Mouse (Mus musculus) gastrocnemius, adult 18-20 months (tissue): ENCODE data around the gene Lrrc63. TPM values are rescaled to one million over a fixed set of nuclear protein-coding genes. Genes with fewer than 3 reads are reported as not detected.

Experiments used
- DNase-seq: peaks from one replicate; pipeline ENCODE4 v3.0.0; 2021; ENCODE audit warnings: low spot score
- total RNA-seq, 2 experiments: library from RNA; stranded (reverse); gene quantifications; 2 replicates each; pipeline ENCODE4 v1.2.3; 2021

The Lrrc63 gene
- total RNA-seq, 2 experiments from 2014 or later: not detected

DNA sequence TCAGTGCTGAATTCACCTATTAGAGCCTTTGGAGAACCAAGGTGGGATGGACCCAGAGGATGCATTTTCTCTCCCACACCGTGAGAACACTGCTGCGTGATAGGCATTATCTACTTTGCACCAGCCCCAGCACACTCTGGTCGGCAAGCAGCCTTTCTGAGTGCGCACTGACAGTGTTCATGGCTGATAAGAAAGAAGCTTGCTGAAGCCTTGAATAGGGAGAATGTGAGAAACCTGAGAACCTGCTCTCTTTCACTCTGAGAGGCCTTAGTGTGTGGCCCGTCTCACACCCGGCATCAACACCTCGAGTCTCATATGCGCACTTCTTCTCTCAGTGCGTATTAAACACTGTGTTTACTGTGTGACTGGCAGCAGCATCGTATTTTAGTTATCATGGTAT, 7.8 kb upstream of the Lrrc63 start:
- DNase-seq: no peak

DNA sequence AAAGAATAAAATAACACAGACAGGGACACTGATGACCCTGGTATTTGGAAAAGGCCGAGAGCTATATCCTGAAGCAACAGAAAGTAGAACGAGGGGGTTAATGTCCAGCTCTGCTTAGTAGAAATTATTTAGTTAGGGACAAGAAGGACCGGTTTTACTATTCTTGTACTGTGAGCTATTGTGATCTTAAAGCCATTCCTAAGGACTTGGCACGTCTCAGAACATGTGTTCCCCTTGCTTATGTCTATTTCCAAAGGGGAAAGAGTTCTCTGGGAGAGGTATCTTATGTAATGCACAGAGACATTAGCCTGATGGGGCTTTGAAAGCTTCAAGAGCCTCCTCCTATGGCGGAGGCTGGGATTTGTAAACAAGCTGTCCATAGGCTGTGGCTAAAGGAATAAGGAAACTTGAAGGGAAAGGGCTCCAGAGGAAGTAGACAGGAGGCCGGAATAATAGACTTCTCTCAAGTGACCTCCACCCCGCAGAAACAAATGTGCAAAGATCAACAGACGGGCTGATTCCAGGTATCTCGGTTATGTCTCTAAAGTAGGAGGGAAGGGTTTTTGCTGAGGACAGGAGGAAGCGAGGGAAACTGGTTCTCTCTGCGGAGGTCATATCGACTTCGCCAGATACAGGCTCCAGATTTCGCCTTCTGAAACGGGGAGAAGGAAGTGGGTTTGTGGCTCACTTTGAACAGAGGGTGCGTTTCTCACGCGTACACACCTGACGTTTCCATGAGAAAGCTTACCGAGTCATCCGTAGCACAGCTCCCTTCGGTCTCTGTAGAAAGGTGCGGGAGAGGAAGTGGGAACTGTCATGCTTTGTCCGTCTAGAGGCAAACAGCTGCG, 5.7 kb upstream of the Lrrc63 start:
- no peak for DNase-seq

DNA sequence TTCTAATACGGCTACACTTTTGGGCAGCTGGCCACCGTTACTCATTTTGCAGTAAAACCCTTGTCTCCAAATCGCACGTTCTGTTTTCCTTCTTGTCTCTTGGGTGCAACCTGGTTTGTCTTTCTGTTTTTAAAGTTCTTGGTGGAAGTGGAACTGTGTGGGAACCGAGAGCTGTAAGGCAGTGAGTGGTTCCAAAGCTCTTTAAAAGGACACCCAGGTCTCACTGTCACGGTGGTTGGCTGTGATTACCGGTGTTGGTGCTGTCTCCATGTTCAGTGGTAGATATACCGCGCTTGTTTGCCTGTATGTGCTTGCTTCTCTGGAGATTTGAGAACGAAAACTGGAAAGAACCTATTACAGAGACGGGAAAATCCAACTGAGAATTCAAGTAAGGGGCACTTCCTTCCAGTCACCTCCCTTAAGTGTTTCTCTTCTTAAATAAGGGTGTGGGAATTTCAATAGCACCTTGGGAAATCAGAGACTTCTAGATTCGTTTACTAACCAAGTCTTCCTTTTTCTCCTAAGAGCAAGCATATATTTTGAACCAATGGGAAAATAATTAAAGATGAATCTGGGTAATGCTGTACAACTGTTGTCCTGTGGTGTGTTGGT, 749 bp upstream of the Lrrc63 start:
- no peak for DNase-seq

DNA sequence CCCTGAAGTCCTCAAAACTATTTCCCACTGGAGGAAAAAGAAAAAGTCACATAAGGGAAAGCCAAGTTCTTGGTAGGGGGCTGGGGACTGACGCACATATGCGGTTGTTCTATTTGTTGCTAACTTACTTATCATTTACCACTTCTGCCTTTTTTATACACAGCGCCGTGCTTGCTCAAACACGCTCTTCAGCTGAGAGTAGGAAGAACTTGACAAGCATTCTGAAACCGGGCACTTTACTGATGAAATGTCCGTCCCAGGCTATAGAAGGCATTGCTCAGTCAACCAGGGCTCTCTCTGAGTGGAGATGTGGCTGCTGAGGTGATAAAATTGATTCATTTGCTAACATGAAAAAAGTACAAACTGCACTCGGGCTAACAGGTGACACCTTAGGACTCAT, 9.0 kb downstream of the Lrrc63 start:
- DNase-seq: no peak

DNA sequence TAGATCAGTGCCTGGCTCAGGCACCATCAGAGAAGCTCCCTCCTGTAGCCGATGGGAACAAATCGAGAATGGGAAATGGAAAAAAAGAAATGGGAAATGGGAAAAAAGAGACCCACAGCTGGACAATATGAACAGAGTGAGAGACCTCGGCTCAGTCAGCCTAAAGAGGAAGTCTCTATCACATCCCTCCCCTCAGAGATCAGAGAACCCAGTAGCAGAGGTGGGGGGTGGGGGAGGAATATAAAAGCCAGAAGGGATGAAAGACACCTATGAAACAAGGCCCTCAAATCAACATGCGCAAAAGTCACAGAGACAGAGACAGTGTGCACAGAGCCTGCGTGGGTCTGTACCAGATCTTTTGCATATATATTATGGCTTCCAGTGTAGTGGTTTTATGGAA, 27.7 kb downstream of the Lrrc63 start:
- DNase-seq: no peak

DNA sequence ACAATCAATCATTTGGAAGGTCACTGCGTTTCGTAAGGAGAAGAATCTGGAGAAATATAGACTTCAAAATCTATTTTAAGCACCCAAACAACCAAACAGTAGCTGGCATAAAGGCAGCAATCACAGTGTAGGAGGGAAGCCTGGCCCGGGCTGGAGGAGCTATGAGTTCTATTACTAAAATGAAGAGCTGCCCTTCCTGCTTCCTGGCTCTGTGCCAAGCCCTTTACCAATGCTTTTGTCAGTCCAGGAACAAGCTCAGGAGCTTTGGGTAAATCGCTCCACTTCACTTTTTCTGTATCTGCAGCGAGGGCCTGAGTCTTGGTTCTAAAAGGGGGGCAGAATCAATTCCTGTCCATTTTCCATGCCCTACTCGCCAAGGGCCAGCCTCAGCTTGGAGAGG, 52.7 kb downstream of the Lrrc63 start:
- DNase-seq: no peak

DNA sequence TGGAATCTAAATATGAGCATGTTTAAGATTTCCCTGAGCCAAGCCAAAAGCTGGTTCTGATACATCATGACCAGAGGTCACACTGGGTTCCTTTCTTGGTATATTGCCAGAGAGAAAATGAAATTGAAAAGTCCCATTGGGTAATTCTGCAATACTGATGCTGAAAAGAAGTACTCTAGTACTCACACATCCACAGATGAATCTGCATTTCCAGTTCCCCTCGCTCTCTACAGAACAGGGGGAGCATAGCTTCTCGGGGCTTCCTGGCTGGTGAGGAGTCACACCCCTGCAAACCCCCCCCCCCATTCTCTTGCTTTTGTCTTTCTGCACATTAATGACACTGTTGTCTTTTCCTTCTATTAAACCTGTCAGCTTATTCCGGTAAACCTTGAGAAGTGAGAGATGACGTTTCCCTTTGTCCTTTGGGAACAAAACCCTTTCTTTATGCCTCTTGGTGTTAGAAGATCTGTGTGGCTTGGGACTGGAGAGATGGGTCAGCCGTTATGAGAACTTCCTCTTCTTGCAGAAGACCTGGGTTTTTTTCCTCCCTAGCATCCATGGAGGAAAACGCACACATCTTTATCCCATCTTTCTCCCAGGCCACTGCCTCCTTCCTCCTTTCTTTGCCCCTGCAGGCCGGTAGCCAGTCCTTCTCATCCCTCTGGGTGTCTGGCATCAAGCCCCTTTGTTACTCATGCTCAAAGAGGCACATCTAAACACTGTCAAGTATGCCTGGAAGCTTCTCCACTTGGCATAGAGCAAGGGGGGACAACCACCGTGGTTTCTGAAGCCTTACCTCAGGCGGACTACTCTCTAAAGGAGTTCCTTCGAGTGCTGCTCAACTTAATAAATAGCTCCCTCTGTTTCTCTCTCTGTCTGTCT, 55.1 kb downstream of the Lrrc63 start:
- no peak for DNase-seq

DNA sequence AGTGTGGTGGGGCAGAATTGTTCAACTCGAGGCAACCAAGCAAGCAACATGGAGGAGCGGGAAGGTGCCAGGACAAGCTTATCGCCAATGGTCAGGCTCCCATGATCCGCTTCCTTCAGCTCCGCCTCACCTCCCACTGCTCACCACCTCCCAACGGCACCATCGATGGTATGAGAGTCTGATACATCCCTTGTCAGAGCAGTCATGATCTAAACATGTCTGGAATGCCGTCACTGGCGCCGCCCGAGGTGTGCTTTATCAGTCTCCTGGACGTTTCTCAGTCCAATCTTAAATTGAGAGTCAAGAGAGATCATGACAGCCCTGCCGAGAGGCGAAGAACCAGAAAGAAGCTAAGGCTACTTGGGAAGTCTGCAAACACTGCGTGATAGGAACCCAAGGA, 59.6 kb downstream of the Lrrc63 start:
- DNase-seq: no peak

DNA sequence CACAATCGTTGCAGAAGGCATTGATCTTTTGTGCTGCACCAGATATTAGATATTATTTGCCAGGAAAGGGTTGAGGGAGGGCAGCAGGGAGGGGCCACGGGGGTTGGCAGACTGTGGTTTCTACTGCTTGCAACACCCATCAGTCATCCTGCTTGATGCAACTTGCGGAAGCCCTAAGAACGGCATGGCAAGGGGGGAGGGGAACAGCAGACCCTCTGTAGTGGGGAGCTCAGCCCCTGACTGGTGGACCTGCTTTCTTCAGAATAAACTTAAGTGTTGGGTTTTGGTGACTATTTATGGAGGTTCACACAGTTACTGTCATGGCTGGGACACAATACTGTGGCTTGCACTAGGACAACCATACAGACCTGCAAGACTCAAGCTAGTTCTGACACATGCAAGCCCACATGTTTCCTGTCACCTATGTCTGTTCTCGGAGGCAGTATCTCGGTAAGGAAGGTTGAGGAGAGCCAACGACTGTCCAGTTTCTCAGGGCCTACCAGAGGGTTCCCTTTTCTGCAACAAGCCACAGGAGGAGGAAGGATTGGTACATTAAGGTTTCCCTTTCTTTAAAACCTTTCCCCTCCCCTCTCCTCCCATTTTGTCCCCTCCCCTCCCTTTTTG, 61.2 kb downstream of the Lrrc63 start:
- DNase-seq: no peak

DNA sequence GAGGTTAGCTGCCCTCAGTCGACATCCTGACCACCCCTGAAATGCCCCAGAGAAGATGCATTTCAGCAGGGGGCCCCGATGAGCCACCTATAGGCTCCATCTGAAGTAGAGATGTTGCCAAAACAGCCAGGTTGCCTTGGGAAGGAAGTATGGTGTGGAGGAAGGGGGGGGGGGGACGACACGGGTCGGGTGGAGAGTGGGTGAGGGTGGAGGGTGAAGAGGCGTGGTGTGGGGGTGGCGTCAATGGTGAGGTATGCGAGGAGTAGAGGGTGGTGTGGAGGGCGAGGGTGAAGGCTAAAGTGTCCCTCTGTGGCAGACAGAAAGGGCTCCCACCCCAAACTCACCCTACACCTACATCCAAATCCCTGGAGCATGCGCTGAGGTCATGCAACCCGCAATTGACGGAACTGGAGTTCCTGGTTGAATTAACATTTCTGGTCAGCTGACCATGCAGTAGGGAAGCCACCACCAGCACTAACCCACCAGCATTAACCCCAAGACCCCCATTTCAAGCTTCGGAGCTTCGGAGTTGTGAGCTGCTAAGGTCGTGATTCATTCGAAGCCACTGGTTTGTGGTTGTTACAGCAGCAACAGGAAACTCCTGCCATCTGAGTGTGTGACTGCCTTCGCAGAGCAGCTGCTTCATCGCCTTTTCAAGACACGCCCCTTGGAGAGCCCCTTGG, 62.1 kb downstream of the Lrrc63 start:
- no peak for DNase-seq

DNA sequence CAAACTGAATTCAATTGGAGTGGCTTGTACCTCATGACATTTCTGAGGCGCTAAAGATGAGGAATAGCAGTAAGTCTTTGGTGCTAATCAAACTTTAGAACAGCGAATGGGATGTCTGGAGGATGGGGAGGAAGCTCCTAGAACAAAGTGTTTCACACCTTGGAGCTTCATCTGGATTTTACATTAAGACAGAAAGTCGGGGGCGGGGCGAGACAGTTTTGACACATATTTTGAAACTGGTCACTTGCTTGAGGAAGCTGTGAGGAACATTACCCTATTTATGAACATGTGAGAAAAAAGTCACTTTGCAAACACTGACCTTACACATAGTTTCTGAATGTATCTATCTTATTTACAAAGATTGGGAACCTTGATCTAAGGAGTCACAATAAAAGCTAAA, 65.5 kb downstream of the Lrrc63 start:
- no peak for DNase-seq

DNA sequence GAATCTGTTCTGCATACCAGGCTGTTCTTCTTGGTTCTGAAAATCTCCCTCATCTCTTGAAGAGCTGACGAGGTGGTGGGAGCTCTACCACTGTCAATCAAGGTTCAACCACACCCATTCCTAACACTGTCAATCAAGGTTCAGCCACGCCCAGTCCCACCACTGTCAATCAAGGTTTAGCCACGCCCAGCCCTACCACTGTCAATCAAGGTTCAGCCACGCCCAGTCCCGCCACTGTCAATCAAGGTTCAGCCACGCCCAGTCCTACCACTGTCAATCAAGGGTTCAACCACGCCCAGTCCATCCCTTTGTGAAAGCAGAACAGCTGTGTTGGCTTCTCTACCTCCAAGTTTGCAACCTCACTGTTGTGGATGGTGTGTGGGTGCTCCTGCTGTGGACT, 66.2 kb downstream of the Lrrc63 start:
- DNase-seq: no peak

DNA sequence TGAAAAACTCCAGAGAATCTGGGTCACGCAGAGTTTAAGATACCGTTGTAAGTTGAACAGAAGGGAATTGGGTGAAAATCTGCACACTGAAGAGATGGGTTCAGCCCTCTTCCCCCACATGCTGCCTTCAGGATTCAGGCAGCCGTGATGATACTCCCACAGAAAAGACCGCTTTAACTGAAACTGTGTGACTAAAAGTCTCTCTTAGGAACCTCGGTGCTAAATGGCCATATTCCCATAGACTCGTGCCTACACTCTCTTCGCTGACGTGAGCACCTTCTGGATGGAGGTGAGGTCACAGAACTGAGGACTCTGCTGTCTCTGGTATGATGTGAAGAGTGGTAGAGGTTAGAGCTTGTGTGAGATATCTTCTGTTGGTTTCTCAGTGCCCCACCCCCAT, 66.7 kb downstream of the Lrrc63 start:
- no peak for DNase-seq

DNA sequence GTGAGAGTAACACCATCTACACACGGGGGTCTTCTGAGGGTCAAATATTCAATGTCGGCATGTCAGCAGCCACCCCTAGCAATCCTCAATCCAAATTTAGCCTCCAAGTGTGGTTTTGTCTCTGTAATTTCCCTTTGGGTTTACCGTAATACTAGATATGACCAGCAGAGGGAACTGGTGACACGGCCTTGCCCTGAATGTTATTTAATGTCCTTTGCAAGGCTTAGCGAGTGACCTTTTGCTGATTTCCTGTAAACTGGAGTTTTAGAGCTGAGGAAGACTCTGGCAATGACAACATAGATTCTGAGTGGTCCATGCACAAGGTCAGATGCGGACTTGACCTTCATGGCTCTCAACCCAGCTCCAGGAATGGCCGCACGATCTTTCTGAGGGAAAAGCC, 70.1 kb downstream of the Lrrc63 start:
- peak; percentile 20 for DNase-seq

DNA sequence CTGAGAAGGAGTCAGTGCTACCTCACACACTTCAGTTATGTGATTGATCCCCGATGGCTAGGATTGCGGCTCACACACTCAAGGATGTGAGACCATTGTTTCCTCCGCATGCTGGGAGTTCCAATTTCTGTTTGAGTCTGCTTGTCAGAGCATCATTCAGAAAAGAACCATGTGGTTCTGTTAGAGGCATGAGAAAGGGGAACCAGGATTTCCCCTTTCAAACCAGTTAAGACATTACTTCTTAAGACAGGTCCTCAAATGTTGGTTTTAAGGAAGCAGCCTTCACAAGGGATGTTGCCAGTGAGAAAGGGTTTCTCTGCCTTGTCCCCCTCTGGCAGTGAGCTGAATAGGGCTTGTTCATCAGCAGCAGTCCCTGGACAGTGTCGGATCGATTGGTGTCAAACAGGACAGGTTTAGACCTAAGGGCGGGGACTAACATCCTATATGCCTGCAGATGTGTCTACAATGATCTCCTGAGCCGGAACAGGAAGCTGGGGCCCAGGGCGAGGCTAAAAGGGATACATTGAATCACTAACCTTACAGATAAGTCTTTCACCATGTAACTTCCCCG, 73.7 kb downstream of the Lrrc63 start:
- no peak for DNase-seq

DNA sequence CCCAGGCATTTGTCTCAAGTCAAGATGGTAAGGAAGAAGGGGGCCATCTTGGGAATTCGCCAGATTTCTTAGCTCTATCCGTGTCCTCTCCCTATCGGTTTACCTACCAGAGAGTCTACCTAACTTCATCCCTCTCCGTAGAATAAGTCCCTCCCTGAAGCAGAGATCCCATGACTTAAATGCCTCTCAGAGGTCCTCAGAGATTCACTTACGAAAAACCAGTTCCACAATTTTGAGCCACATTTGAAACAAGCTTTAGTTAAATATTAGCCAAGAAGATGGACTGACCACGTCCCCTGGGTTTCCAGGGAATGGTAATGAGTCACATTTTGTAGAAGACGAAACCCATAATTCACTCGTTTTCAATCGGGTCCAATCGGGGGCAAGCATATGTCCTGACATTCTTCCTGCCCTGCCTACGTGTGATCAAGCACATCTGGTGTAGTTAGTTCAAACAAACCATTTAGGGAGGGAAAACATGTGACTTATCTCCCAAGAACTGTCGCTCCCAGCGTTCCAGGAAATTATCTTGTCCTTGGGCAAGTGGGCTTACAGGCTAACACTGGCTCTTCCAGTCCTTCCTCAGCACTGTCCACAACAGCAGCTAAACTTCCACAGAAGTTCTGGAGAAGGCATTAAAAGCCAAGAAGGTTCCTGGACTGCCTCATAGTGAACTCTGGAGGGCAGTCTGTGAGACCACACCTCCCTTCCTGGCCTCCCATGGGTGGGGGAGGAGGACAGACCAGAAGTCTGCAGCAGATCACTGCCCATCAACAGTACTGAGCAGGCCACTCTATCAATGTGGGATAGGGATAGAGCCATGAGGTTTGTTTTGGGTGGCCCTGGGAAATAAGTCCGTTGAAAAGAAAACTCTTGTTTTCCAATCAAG, 76.0 kb downstream of the Lrrc63 start:
- no peak for DNase-seq

DNA sequence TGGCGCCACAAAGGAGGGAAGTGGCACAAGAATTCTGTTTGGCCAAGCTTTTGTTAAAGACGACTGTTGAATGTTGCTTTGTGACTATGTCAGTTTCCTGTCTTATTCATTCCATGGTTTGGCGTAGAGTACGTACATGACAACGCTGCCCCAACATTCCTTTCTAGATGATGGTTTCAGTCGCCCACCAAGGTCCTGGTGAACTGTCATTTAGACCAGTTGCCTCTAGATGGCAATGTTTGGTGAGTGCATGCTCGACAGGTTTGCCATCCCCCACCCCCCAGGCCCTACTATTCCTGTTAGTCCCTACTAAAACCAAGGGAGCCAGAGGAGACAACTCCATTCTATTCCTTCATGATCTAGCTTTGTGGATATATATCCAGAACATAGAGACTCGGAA, 78.2 kb downstream of the Lrrc63 start:
- no peak for DNase-seq

DNA sequence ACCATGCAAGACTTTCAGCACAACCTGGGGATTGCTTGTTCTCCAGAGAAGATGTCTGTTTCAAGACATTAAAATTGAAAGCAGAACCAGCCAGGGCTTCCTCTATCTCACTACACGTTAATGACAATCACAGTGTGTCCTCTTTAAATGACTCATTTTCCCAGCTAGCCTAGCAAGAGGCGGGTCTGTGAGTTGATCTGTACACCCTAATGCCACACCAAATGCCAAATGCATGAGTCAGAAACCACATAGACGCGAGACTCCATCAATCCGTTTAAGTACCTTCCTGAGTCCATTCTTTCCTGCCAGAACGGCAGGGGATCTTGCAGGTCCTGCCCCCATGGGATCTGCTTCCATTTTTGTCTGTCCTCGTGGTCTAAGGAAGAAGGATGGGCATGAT, 85.5 kb downstream of the Lrrc63 start:
- no peak for DNase-seq

DNA sequence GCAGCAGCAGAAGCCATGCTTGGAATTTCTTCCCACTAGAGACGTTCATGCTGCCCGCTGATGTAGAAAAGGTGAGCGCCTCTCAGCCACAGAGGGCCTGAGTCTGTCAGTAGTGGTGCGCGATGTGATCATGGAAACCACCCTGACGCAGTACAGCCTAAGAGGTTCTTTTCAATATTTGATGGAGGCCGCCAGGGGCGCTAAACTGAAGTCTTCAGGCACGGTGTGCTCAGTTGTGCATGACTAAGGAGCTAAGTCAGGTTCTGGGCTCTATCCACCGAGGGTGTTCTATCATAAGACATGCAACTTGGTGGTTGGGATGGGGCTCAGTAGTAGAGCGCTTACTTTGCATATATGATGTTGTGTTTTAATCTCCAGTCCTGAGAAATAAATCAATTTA, 95.2 kb downstream of the Lrrc63 start:
- DNase-seq: no peak
